Mouse (Mus musculus) hindbrain, embryonic 16.5 days (tissue): ENCODE data around the gene Rpl18. TPM values are rescaled to one million over a fixed set of nuclear protein-coding genes. Genes with fewer than 3 reads are reported as not detected.

Experiments
- ATAC-seq: fragments of 200-750 bp; cut with Nextera tagmentation; 2 replicates; pipeline ENCODE4 v1.8.0; 2017; ENCODE audit warnings: moderate TSS enrichment, moderate library complexity
- H3K27ac ChIP-seq: fragments of 300-500 bp; sonication (generic); 2 replicates; pipeline ENCODE4 v1.5.1; 2014; ENCODE audit warnings: low read depth, mild to moderate bottlenecking, control low read depth, low read length, moderate library complexity
- H3K27me3 ChIP-seq: fragments of 300-500 bp; sonication (generic); replicated peaks from 2 replicates; pipeline ENCODE4 v1.6.1; 2014; ENCODE audit warnings: low read length; ENCODE audit not compliant: control insufficient read depth, insufficient read depth
- H3K36me3 ChIP-seq: fragments of 300-500 bp; sonication (generic); 2 replicates; pipeline ENCODE4 v1.6.1; 2014; ENCODE audit warnings: mild to moderate bottlenecking, low read length, moderate library complexity, mixed read lengths; ENCODE audit not compliant: control insufficient read depth, insufficient read depth
- H3K4me1 ChIP-seq: fragments of 300-500 bp; sonication (generic); 2 replicates; pipeline ENCODE4 v1.6.1; 2014; ENCODE audit warnings: low read depth, low read length; ENCODE audit not compliant: control insufficient read depth, insufficient read depth
- H3K4me2 ChIP-seq: fragments of 300-500 bp; sonication (generic); 2 replicates; pipeline ENCODE4 v1.6.1; 2014; ENCODE audit warnings: mild to moderate bottlenecking, low read length, control low read depth, moderate library complexity
- H3K4me3 ChIP-seq: fragments of 300-500 bp; sonication (generic); 2 replicates; pipeline ENCODE4 v1.5.1; 2014; ENCODE audit warnings: mild to moderate bottlenecking, low read length, control low read depth, moderate library complexity
- H3K9ac ChIP-seq: fragments of 300-500 bp; sonication (generic); 2 replicates; pipeline ENCODE4 v1.6.1; 2014; ENCODE audit warnings: low read depth, mild to moderate bottlenecking, control low read depth, low read length, moderate library complexity
- H3K9me3 ChIP-seq: fragments of 300-500 bp; sonication (generic); 2 replicates; pipeline ENCODE4 v1.6.1; 2014; ENCODE audit warnings: mild to moderate bottlenecking, low read length, moderate library complexity; ENCODE audit not compliant: control insufficient read depth
- WGBS: fragments of 180-500 bp; shearing (Covaris S2); extraction: QIAGEN DNeasy Blood & Tissue Kit; methylation state at CpG from one replicate; pipeline ENCODE4 v1.1.7; 2014; 5-methylcytosine and 5-hydroxymethylcytosine counted together
- polyA plus RNA-seq: library from polyadenylated mRNA; unstranded; fragments of >200 nt; fragmentation: Nextera tagmentation; extraction: Ambion mirVana; gene quantifications from 2 replicates; pipeline ENCODE4 v1.2.1, GENCODE M21; 2015

Rpl18 gene
- polyA plus RNA-seq, 1 experiment from 2014 or later = 508 TPM

DNA sequence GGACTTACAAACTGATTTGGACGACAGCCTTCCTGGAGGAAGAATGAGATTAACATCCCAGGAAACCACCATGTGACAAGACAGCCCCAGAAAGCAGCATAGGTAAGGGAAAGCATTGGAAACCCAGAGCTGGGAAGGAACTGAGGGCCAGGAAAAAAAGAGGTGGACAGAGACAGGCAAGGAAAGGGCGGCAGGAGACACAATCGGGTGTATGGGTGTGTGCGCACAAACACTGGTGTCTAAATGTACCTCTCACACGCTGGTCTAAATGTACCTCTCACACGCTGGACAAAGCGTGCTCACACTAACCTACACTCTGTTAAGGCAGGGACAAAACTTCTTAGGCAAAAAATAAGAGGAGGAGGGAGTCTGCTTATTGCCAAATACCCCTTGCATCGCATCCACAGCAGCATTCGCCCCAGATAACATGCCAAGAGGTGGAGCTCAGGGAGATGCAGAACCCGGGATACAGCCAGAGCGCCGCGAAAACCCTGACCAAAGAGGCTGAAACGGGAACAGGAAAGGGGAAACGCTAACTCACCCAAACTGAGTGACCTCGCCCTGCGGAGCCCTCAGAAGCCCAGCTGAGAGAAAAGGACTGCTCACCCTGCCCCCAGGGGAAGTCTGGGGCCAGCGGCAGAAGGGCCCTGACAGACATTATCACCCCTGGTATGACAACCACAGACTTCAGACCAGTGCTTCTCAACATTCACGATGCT lies 643 bp downstream of the Rpl18 start:
- Histone ChIP-seq H3K4me2 (peak overlapping the region; percentile 85), H3K9ac (peak overlapping the region; percentile 39), H3K4me3 (peak overlapping the region; percentile 79), H3K4me1 (peaks cover 42% of the 10 kb centered on the region), H3K27ac (peak overlapping the region; percentile 55), H3K27me3 (no peaks in the 10 kb centered on the region), H3K9me3 (no peaks in the 10 kb centered on the region), H3K36me3 (peaks cover 40% of the 10 kb centered on the region)
- no peak for ATAC-seq
- WGBS = 86% methylated on average over 19 of the region's 19 CpGs

DNA sequence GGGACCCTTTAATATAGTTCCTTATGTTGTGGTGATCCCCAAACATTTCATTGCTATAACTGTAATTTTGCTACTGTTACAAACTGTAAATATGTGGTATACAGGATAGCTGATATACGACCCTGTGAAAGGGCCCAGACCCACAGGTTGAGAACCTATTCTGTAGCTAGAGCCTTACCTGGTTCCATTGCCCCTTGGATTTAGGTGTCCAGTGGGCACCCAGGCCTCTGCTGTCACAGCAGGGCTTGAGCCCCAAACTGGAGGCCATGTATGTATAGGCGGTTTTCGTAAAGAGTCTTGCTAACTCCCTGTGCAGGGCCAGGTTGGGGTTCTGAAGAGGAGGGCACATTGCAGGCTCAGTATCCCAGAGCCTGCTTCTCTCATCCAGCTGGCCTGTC lies 1.2 kb downstream of the Rpl18 start:
- ATAC-seq = no peak
- 90% methylated on average over 3 of the region's 3 CpGs for WGBS
- Histone ChIP-seq H3K9me3 (no peaks in the 10 kb centered on the region), H3K4me1 (peaks cover 42% of the 10 kb centered on the region), H3K27me3 (no peaks in the 10 kb centered on the region), H3K4me3 (no peak overlapping the region), H3K4me2 (peak overlapping the region; percentile 87), H3K27ac (no peak overlapping the region), H3K36me3 (peaks cover 36% of the 10 kb centered on the region), H3K9ac (no peak overlapping the region)

DNA sequence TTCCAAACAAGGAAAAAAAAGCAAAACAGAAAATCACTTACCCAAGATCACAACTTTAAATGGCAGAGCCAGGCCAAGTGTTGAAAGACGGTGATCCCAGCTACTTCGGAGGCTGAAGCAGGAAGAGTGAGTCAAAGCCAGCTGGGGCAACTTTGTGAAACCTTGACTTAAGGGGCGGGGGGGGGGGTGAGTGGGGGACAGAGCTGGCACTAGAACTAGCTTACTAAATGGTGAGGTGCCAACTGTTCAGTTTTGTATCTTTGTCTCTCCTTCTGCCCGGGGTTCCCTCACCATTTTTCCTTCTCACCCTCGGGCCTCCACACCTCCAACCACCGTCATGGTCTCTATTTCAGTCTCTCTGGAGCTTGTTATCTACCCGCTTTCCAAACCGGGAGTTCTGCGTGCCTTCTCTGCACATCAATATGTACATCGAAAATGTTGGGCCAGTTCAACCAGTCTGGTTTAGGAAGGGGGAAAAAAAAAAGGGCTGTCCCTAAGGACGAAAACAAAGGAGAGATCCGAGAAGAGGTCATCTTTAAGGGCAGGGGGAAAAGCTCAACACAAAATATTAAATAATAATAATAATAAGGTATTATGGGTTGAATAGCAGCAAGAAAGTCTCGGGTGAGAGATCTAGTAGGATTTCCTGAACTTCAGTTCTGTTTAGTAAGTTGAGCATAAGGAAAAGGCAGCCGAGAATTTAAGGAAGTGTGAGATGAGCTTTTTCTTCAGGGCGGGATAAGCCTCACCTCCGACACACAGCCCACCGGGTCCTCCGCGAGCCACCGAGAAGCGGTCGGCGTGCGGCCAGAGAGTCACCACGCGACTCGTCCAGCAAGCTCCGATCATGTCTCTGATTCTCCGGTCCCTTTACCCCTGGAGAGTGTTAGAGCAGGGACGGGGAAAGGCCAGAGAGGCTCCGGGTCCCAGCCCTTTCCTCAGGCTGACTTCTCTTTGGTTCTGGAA lies 2.0 kb downstream of the Rpl18 start:
- peak; percentile 27 for ATAC-seq
- Histone ChIP-seq H3K27me3 (no peaks in the 10 kb centered on the region), H3K4me1 (peaks cover 42% of the 10 kb centered on the region), H3K4me3 (peak overlapping the region; percentile 71), H3K4me2 (peak overlapping the region; percentile 87), H3K9me3 (no peaks in the 10 kb centered on the region), H3K36me3 (peaks cover 31% of the 10 kb centered on the region), H3K9ac (peak overlapping the region; percentile 88), H3K27ac (peak overlapping the region; percentile 92)
- 13% methylated on average over 31 of the region's 31 CpGs for WGBS

DNA sequence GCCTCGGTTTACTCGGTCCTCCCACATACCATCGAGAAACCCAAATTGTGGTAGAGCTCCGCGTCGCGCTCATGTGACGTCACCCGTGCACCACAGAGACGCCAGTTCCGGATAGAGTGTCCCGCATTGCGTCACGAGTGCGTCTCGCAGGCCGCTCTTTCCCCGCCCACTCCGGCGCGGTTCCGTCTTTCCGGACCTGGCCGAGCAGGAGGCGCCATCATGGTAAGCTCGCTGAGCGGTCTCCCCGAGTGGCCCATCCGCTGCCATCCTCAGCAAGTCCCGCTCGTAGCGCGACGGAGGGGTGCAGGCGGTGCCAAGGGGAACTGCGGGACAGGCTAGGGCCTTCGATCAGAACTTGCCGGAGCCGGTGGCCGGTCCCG lies 2.7 kb downstream of the Rpl18 start, which contains the start of gene Sphk2:
Gene Sphk2, minus strand, starts transcription at position 85 of the 380 bp plus-strand sequence.
- peak within 1 kb of the TSS; percentile 87 for H3K4me2 ChIP-seq
- under 1% methylated on average over 41 of the region's 41 CpGs for WGBS
- peak within 1 kb of the TSS; percentile 92 for H3K27ac ChIP-seq
- H3K4me1 ChIP-seq = peaks cover 42% of the 10 kb centered on the region
- peak within 1 kb of the TSS; percentile 71 for H3K4me3 ChIP-seq
- H3K9ac ChIP-seq = peak within 1 kb of the TSS; percentile 88
- H3K27me3 ChIP-seq = no peaks in the 10 kb centered on the region
- H3K9me3 ChIP-seq = no peaks in the 10 kb centered on the region
- H3K36me3 ChIP-seq = peaks cover 25% of the 10 kb centered on the region
- ATAC-seq = peak; percentile 81

DNA sequence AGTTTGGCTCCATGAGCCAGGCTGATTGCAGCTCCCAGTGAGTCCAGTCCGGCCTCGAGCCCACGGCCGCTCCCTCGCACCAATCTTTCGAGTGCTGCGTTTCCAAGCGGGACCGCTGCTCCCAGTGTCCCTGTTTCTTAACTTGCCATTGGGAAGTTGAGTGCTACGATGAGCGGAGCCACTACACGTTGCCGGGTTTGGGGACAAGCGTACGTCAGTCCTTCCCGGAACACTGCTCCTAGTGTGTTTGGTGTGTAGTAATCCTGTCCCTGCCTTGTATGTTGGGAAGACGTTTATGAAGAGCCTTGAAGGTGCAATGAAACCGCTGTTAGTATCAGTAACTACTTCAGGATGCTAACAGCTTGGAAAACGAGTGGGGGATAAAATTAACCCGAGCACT lies 3.1 kb downstream of the Rpl18 start:
- peaks cover 42% of the 10 kb centered on the region for H3K4me1 ChIP-seq
- H3K9ac ChIP-seq = peak overlapping the region; percentile 80
- ATAC-seq = no peak
- H3K27me3 ChIP-seq = no peaks in the 10 kb centered on the region
- H3K9me3 ChIP-seq = no peaks in the 10 kb centered on the region
- peak overlapping the region; percentile 71 for H3K4me3 ChIP-seq
- under 1% methylated on average over 20 of the region's 20 CpGs for whole genome bisulfite sequencing
- H3K36me3 ChIP-seq = peaks cover 21% of the 10 kb centered on the region
- peak overlapping the region; percentile 64 for H3K4me2 ChIP-seq
- H3K27ac ChIP-seq = peak overlapping the region; percentile 89

DNA sequence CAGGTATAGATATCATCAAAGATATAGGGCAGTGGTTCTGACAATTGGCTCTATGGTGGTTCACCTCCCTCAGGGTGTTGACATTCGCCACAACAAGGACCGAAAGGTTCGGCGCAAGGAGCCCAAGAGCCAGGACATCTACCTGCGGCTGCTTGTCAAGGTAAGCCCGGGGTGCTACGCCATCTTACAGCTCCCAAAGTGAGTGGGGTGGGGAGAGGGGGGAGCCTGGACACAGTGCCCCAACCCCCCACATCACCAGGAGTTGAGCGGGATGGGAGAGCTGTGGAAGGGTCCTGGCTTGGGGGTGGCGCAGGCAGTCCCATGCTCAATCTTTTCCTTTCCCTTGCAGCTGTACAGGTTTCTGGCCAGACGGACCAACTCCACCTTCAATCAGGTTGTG lies 3.9 kb downstream of the Rpl18 start:
- H3K4me1 ChIP-seq = peaks cover 39% of the 10 kb centered on the region
- H3K27me3 ChIP-seq = no peaks in the 10 kb centered on the region
- H3K36me3 ChIP-seq = peaks cover 24% of the 10 kb centered on the region
- ATAC-seq = no peak
- H3K4me2 ChIP-seq = peak overlapping the region; percentile 64
- H3K27ac ChIP-seq = no peak overlapping the region
- H3K4me3 ChIP-seq = peak overlapping the region; percentile 71
- whole genome bisulfite sequencing = 86% methylated on average over 10 of the region's 10 CpGs
- no peaks in the 10 kb centered on the region for H3K9me3 ChIP-seq
- peak overlapping the region; percentile 52 for H3K9ac ChIP-seq

DNA sequence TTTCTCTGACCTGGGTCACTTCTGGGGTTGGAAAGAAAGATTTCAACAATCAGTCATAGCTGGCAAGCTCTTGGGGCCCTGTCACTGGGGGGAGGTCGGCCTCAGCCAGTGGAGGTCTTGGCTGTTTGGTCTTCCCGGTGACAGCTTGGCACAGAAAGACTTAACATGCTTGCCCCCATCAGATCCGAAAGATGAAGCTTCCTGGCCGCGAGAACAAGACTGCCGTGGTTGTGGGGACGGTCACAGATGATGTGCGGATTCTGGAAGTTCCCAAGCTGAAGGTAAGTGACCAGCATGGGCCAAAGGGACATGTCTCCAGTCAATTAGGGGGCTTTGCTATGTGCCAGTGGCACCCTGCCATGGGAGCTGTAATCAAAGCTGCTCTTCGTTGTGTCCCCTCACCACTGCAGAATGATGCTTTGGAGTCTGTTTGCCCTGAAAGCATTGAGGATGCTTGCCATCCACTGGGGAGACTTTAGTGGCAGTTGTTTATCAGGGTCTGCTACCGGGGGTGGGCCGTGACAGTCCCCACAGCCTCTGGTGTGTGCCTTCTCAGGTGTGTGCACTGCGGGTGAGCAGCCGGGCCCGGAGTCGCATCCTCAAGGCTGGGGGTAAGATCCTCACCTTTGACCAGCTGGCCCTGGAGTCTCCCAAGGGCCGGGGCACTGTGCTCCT lies 4.6 kb downstream of the Rpl18 start:
- no peak overlapping the region for H3K27ac ChIP-seq
- peaks cover 34% of the 10 kb centered on the region for H3K4me1 ChIP-seq
- no peaks in the 10 kb centered on the region for H3K27me3 ChIP-seq
- peak overlapping the region; percentile 52 for H3K9ac ChIP-seq
- no peak for ATAC-seq
- H3K4me3 ChIP-seq = no peak overlapping the region
- H3K9me3 ChIP-seq = no peaks in the 10 kb centered on the region
- 92% methylated on average over 15 of the region's 16 CpGs for WGBS
- H3K36me3 ChIP-seq = peaks cover 28% of the 10 kb centered on the region
- no peak overlapping the region for H3K4me2 ChIP-seq

DNA sequence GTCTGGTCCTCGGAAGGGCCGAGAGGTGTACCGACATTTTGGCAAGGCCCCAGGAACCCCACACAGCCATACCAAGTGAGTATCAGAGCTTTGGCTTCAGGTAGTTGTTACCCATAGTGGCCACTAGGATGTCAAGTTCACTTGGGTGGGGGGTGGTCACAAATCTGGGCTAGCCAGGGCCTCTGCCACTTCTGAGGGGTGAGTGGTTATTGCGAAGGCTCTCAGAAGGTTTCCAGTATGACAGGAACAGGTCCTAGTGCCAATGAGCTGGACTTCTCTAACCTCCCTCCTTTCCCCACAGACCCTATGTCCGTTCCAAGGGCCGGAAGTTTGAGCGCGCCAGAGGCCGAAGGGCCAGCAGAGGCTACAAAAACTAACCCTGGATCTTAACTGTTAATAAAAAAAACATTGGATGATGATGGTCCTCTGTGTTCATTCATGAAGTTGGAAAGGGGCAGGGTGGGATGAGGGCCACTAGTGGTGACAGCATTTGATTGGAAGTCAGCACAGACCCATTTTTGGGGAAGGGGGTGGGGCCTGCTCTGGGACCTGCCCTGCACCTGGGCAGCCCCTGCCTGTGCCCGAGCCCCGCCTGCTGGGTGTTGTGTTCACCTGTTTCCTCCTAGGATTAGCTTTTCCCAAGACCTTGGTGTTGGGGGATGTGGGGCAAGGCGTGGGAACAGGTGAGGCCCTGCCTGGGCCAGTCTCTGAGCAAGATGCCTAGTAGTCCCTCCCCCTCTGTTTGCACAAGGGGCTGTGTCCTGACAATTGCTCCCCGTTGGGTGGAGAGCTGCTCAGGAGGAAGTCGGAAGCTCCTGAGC lies 5.4 kb downstream of the Rpl18 start, which contains the start of gene Fam83e:
Gene Fam83e, plus strand, starts transcription at position 800 of the 821 bp plus-strand sequence.
- WGBS = 82% methylated on average over 13 of the region's 14 CpGs
- Histone ChIP-seq H3K4me1 (peaks cover 31% of the 10 kb centered on the region), H3K27ac (peak within 1 kb of the TSS; percentile 27; the same call in 1 of the 2 replicates), H3K9me3 (no peaks in the 10 kb centered on the region), H3K4me3 (no peak within 1 kb of the TSS), H3K27me3 (no peaks in the 10 kb centered on the region), H3K9ac (no peak within 1 kb of the TSS), H3K36me3 (peaks cover 28% of the 10 kb centered on the region), H3K4me2 (no peak within 1 kb of the TSS)
- ATAC-seq = no peak
